Comparison of ENCODE assay signal across 26 mouse cellular contexts in genomic region chr3:58678905-58679304, GRCm38 (mm10). TPM values are rescaled to one million over a fixed set of nuclear protein-coding genes. Genes with fewer than 3 reads are reported as not detected.
DNase-seq lines count a peak whose midpoint lies in the region; ATAC-seq and TF ChIP-seq lines count a peak whose summit lies in the region.
"Had no signal": no experiment of that assay in that cellular context is flagged by ENCODE, and none has a peak within 500 bp of the region (broad histone marks: within the 10 kb centered on the region; RNA-seq: fewer than 3 reads in every experiment).

No protein-coding gene starts in this region.

- no peak for ATAC-seq in limb, embryonic 12.5 days (ENCODE audit: insufficient number of reproducible peaks, insufficient read depth, low FRiP score, low TSS enrichment, low read depth)
- ATAC-seq in embryonic facial prominence, embryonic 15.5 days (ENCODE audit: insufficient number of reproducible peaks, low FRiP score, low TSS enrichment, low read depth), result no peak
- ATAC-seq: forebrain, embryonic 15.5 days had no signal

- no peak overlapping the region for H3K4me2 ChIP-seq in limb, embryonic 12.5 days
- H3K4me2 ChIP-seq in embryonic facial prominence, embryonic 15.5 days (replicated peaks), result no peak overlapping the region
- peak overlapping the region; percentile 43 for H3K4me2 ChIP-seq in myocyte (ENCODE audit: low read depth)
- H3K4me2 ChIP-seq: forebrain, embryonic 15.5 days; kidney, embryonic 15.5 days; lung, embryonic 14.5 days had no signal

- peak overlapping the region; percentile 79 for H3K27ac ChIP-seq in gastrocnemius, adult 2 months
- H3K27ac ChIP-seq in limb, embryonic 12.5 days, result peak overlapping the region; percentile 54
- no peak overlapping the region for H3K27ac ChIP-seq in limb, embryonic 10.5 days
- 0 out of 2 replicates have a peak overlapping the region, but pooled peaks have one; percentile 28 for H3K27ac ChIP-seq in embryonic facial prominence, embryonic 15.5 days (replicated peaks)
- H3K27ac ChIP-seq: forebrain, embryonic 15.5 days; heart, adult 2 months; kidney, embryonic 15.5 days had no signal

- WGBS in limb, embryonic 12.5 days, result 62% methylated on average over 2 of the region's 2 CpGs
- 54% methylated on average over 2 of the region's 2 CpGs for WGBS in limb, embryonic 10.5 days
- 36% methylated on average over 2 of the region's 2 CpGs for WGBS in embryonic facial prominence, embryonic 15.5 days

- H3K79me2 ChIP-seq in myocyte (ENCODE audit: control insufficient read depth, insufficient read depth), result peaks cover 89% of the 10 kb centered on the region

- no peak for TF ChIP-seq CTCF in gastrocnemius, adult 2 months (IDR thresholded peaks at IDR 0.05)

- no peak overlapping the region for H3K9ac ChIP-seq in limb, embryonic 12.5 days (replicated peaks)
- no peak overlapping the region for H3K9ac ChIP-seq in embryonic facial prominence, embryonic 15.5 days
- H3K9ac ChIP-seq: forebrain, embryonic 15.5 days; kidney, embryonic 15.5 days; lung, embryonic 14.5 days had no signal

- no peak overlapping the region for H3ac ChIP-seq in myocyte (ENCODE audit: control insufficient read depth, insufficient read length)

- no peak for TF ChIP-seq POLR2A in myocyte (IDR thresholded peaks at IDR 0.05; ENCODE audit: insufficient read length, low read depth)

- no peak for DNase-seq in gastrocnemius, adult 2 months
- DNase-seq in gastrocnemius, postnatal 36 days, result no peak
- no peak for DNase-seq in limb, embryonic 10.5 days (ENCODE audit: low spot score)
- no peak for DNase-seq in right cerebral cortex, postnatal 14 days
- DNase-seq in adrenal gland, adult 2 months, result no peak
- DNase-seq: adrenal gland, adult 8-10 months; cerebellum, adult 11 months; cerebellum, postnatal 14 days; heart, adult 2 months; midbrain, embryonic 14.5 days; right cerebral cortex, adult 18-20 months; spleen, adult 18-20 months; thymus, adult 2 months had no signal

- intact Hi-C loops in gastrocnemius, adult 2 months (cut with DNase I), result no loop called here
- intact Hi-C loops in gastrocnemius, postnatal 36 days (cut with DNase I), result no loop called here

- H3K27me3 ChIP-seq in limb, embryonic 12.5 days, result no peaks in the 10 kb centered on the region
- no peaks in the 10 kb centered on the region for H3K27me3 ChIP-seq in limb, embryonic 10.5 days (ENCODE audit: low read depth, poor library complexity, severe bottlenecking)
- H3K27me3 ChIP-seq in embryonic facial prominence, embryonic 15.5 days, result no peaks in the 10 kb centered on the region
- H3K27me3 ChIP-seq in myocyte (ENCODE audit: control insufficient read depth, insufficient read depth, insufficient read length), result no peaks in the 10 kb centered on the region
- H3K27me3 ChIP-seq: forebrain, embryonic 15.5 days; kidney, embryonic 15.5 days had no signal

- peak overlapping the region; percentile 30 for H3K4me3 ChIP-seq in gastrocnemius, adult 2 months
- no peak overlapping the region for H3K4me3 ChIP-seq in limb, embryonic 12.5 days (replicated peaks)
- H3K4me3 ChIP-seq in limb, embryonic 10.5 days, result no peak overlapping the region
- H3K4me3 ChIP-seq in embryonic facial prominence, embryonic 15.5 days (replicated peaks), result no peak overlapping the region
- no peak overlapping the region for H3K4me3 ChIP-seq in myocyte
- H3K4me3 ChIP-seq: erythroblast, embryonic 14.5 days; forebrain, embryonic 15.5 days; heart, adult 2 months; kidney, embryonic 15.5 days; left cerebral cortex, adult 2 months had no signal

- peaks cover 44% of the 10 kb centered on the region for H3K4me1 ChIP-seq in limb, embryonic 12.5 days (replicated peaks)
- peaks cover 33% of the 10 kb centered on the region for H3K4me1 ChIP-seq in limb, embryonic 10.5 days
- H3K4me1 ChIP-seq in embryonic facial prominence, embryonic 15.5 days, result peaks cover 21% of the 10 kb centered on the region

- peaks cover 15% of the 10 kb centered on the region; the same call in 1 of the 2 replicates for H3K36me3 ChIP-seq in limb, embryonic 12.5 days
- H3K36me3 ChIP-seq in limb, embryonic 10.5 days, result peaks cover 3% of the 10 kb centered on the region; the same call in 1 of the 2 replicates
- peaks cover 6% of the 10 kb centered on the region; the same call in 1 of the 2 replicates for H3K36me3 ChIP-seq in embryonic facial prominence, embryonic 15.5 days
- peaks cover 24% of the 10 kb centered on the region for H3K36me3 ChIP-seq in myocyte (ENCODE audit: control insufficient read depth, insufficient read depth)

- no peaks in the 10 kb centered on the region for H3K9me3 ChIP-seq in limb, embryonic 12.5 days
- no peaks in the 10 kb centered on the region for H3K9me3 ChIP-seq in limb, embryonic 10.5 days (replicated peaks)
- H3K9me3 ChIP-seq in embryonic facial prominence, embryonic 15.5 days (replicated peaks), result no peaks in the 10 kb centered on the region
- H3K9me3 ChIP-seq: forebrain, embryonic 15.5 days; kidney, embryonic 15.5 days had no signal

TF ChIP-seq in myocyte, 11 proteins besides CTCF, POLR2A, EP300 and RAD21:
- TF ChIP-seq MYOG (IDR thresholded peaks at IDR 0.05; ENCODE audit: control insufficient read depth in 1 of 3, insufficient read depth in 1 of 3, insufficient read length in 2 of 3, low read depth in 2 of 3) (no peak), REST (IDR thresholded peaks at IDR 0.05; ENCODE audit: insufficient read depth, insufficient read length) (no peak), CEBPB (IDR thresholded peaks at IDR 0.05; ENCODE audit: insufficient read depth, poor library complexity, severe bottlenecking) (no peak), MYOD1 (IDR thresholded peaks at IDR 0.05; ENCODE audit: control insufficient read depth in 1 of 3, insufficient read length in 2 of 3, low read depth in 2 of 3) (no peak), MAX (IDR thresholded peaks at IDR 0.05; ENCODE audit: low read depth) (no peak), TCF3 (IDR thresholded peaks at IDR 0.05; ENCODE audit: insufficient read length, low read depth) (no peak), USF1 (IDR thresholded peaks at IDR 0.05; ENCODE audit: low read depth) (no peak), SRF (IDR thresholded peaks at IDR 0.05; ENCODE audit: control insufficient read depth, insufficient read length, low read depth) (no peak), TCF12 (IDR thresholded peaks at IDR 0.05; ENCODE audit: insufficient read depth, poor library complexity, severe bottlenecking) (no peak), E2F4 (IDR thresholded peaks at IDR 0.05; ENCODE audit: insufficient read depth) (no peak), POLR2AphosphoS2 (IDR thresholded peaks at IDR 0.05; ENCODE audit: insufficient read length, low read depth) (no peak)

RNA-seq across cellular contexts. Expression of gene Siah2, which starts 13.3 kb away (rescaled TPM):
- total RNA-seq in gastrocnemius, adult 2 months (2021), result 10 to 100 TPM in 1 of 2 experiments, 1 to 10 TPM in 1; 8.3 to 11.8 TPM
- total RNA-seq in gastrocnemius, postnatal 36 days (2021), result 1 to 10 TPM; 8.4 to 9.1 TPM
- 6.5 and 7.4 TPM in 2 replicates for polyA plus RNA-seq in limb, embryonic 12.5 days (2016; fragmentation: Nextera tagmentation; extraction: Ambion mirVana)
- polyA plus RNA-seq in limb, embryonic 10.5 days (2016; fragmentation: Nextera tagmentation; extraction: Ambion mirVana), result 2.0 and 2.2 TPM in 2 replicates
- 6.3 and 7.3 TPM in 2 replicates for polyA plus RNA-seq in embryonic facial prominence, embryonic 15.5 days (2015; fragmentation: Nextera tagmentation; extraction: Ambion mirVana)
- 31.2 TPM for polyA plus RNA-seq in myocyte (2012; fragmentation: generic; extraction: Trizol)
- total RNA-seq in adrenal gland, adult 2 months (2021), result 10 to 100 TPM; 14.4 to 28.6 TPM
- polyA plus RNA-seq in adrenal gland, adult 2 months (2012; rRNA removed), result 36.0 and 52.3 TPM in 2 replicates

RNA-seq across cellular contexts. Expression of gene Erich6, which starts 41.9 kb away (rescaled TPM):
- total RNA-seq in gastrocnemius, adult 2 months (2021), result not detected
- total RNA-seq in gastrocnemius, postnatal 36 days (2021), result not detected
- polyA plus RNA-seq in limb, embryonic 12.5 days (2016; fragmentation: Nextera tagmentation; extraction: Ambion mirVana), result 0.09 TPM in 1 of 2 replicates, not detected in the other
- polyA plus RNA-seq in limb, embryonic 10.5 days (2016; fragmentation: Nextera tagmentation; extraction: Ambion mirVana), result not detected in 2 replicates
- polyA plus RNA-seq in embryonic facial prominence, embryonic 15.5 days (2015; fragmentation: Nextera tagmentation; extraction: Ambion mirVana), result 0.08 TPM in 1 of 2 replicates, not detected in the other
- polyA plus RNA-seq in myocyte (2012; fragmentation: generic; extraction: Trizol), result 0.20 TPM
- under 1 TPM; 0.12 to 0.21 TPM for total RNA-seq in adrenal gland, adult 2 months (2021)
- not detected in 2 replicates for polyA plus RNA-seq in adrenal gland, adult 2 months (2012; rRNA removed)
- total RNA-seq: gastrocnemius, adult 8-10 months; heart, adult 2 months; heart, postnatal 25 days; liver, adult 2 months; neutrophil, adult 5-6 weeks had no signal
- polyA plus RNA-seq: erythroblast, embryonic 14.5 days; kidney, embryonic 15.5 days; liver, adult 2 months; lung, embryonic 14.5 days; stomach, embryonic 14.5 days; thymus, adult 2 months had no signal
